Mouse (Mus musculus) thymus, adult 2 months (tissue): ENCODE data around the gene Cdh13.

Experiments
- CTCF ChIP-seq: fragments of 200-500 bp; IDR thresholded peaks from 2 replicates; pipeline ENCODE4 v1.5.1; 2012; ENCODE audit warnings: mild to moderate bottlenecking, control low read depth, low read length, moderate library complexity, borderline replicate concordance; ENCODE audit not compliant: control insufficient read depth, poor library complexity, insufficient read depth; ENCODE audit errors: extremely low read depth
- POLR2A ChIP-seq: fragments of 200-500 bp; IDR thresholded peaks from 2 replicates; pipeline ENCODE4 v1.6.1; 2012; ENCODE audit warnings: mild to moderate bottlenecking, low read length, control low read depth, moderate library complexity; ENCODE audit not compliant: control insufficient read depth, poor library complexity, insufficient read depth; ENCODE audit errors: extremely low read depth

DNA sequence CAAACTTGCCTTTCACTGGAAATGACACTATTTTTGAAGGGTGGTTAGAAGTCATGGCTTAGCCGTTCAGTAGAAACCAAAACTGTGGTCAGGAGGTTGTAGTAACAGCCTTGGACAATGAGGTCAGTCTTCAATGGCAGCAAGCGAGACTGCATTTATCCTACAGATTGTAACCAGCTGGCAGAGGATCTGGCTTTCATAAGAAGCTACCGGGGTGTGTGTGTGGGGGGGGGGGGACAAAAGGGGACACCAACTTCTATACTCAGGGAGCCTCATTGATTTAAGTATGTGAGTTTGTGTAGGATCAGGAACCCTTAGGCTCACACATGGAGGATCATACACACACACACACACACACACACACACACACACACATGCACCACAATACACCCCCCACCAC is 25.6 kb downstream of the Cdh13 start:
- no peak for TF ChIP-seq CTCF
- TF ChIP-seq POLR2A: no peak
